Mouse (Mus musculus) embryonic facial prominence, embryonic 15.5 days (tissue): ENCODE results near the gene Med13l. TPM values are rescaled to one million over a fixed set of nuclear protein-coding genes. Genes with fewer than 3 reads are reported as not detected.

Experiments used
- ATAC-seq: fragments of 200-750 bp; cut with Nextera tagmentation; 2 replicates; pipeline ENCODE4 v1.8.0; 2017; ENCODE audit warnings: low read depth, moderate TSS enrichment; ENCODE audit not compliant: insufficient number of reproducible peaks, low FRiP score, low TSS enrichment
- H3K27ac ChIP-seq: fragments of 300-500 bp; sonication (generic); replicated peaks from 2 replicates; pipeline ENCODE4 v1.5.1; 2015; ENCODE audit warnings: mild to moderate bottlenecking, inconsistent platforms
- H3K27me3 ChIP-seq: fragments of 300-500 bp; sonication (generic); 2 replicates; pipeline ENCODE4 v1.6.1; 2015; ENCODE audit warnings: inconsistent platforms
- H3K36me3 ChIP-seq: fragments of 300-500 bp; sonication (generic); 2 replicates; pipeline ENCODE4 v1.6.1; 2015; ENCODE audit warnings: mild to moderate bottlenecking, inconsistent platforms
- H3K4me1 ChIP-seq: fragments of 300-500 bp; sonication (generic); 2 replicates; pipeline ENCODE4 v1.6.1; 2015; ENCODE audit warnings: inconsistent platforms
- H3K4me2 ChIP-seq: fragments of 300-500 bp; sonication (generic); replicated peaks from 2 replicates; pipeline ENCODE4 v1.6.1; 2015; ENCODE audit warnings: mild to moderate bottlenecking, inconsistent platforms
- H3K4me3 ChIP-seq: fragments of 300-500 bp; sonication (generic); replicated peaks from 2 replicates; pipeline ENCODE4 v1.5.1; 2015; ENCODE audit warnings: mild to moderate bottlenecking, inconsistent platforms
- H3K9ac ChIP-seq: fragments of 300-500 bp; sonication (generic); 2 replicates; pipeline ENCODE4 v1.6.1; 2015; ENCODE audit warnings: inconsistent platforms
- H3K9me3 ChIP-seq: fragments of 300-500 bp; sonication (generic); replicated peaks from 2 replicates; pipeline ENCODE4 v1.6.1; 2016; ENCODE audit warnings: inconsistent platforms
- WGBS: fragments of 180-500 bp; shearing (Covaris S2); methylation state at CpG from one replicate; pipeline ENCODE4 v1.1.7; 2015; 5-methylcytosine and 5-hydroxymethylcytosine counted together
- polyA plus RNA-seq: library from polyadenylated mRNA; unstranded; fragments of >200 nt; fragmentation: Nextera tagmentation; extraction: Ambion mirVana; gene quantifications from 2 replicates; pipeline ENCODE4 v1.2.1, GENCODE M21; 2015

Gene Med13l
- polyA plus RNA-seq, 1 experiment from 2014 or later, result 14.8 TPM

DNA sequence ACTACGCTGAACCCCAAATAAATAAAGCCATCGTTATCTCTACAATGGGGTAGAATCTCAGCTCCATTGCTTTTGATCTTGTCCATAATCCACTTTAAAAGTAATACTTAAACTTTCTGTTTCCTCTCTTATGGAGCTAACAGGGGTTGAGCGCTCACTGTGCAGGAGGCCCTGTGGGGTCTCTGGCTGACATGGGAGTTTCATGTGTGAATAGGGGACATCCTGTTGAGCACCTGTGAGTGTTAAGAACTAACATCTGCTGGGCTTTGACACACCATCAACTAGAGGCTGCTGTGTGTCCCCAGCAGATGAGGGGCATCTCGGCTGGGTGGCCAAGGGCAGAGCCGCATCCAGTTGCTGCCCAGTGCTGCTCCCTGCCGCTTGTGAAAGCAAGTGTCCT, 157.6 kb downstream of the Med13l start:
- Histone ChIP-seq H3K4me2 (no peak overlapping the region), H3K27ac (no peak overlapping the region), H3K27me3 (no peaks in the 10 kb centered on the region), H3K4me3 (no peak overlapping the region), H3K36me3 (peaks cover 8% of the 10 kb centered on the region; the same call in 1 of the 2 replicates), H3K9ac (no peak overlapping the region), H3K4me1 (peaks cover 24% of the 10 kb centered on the region; the same call in 1 of the 2 replicates), H3K9me3 (no peaks in the 10 kb centered on the region)
- WGBS, result 80% methylated on average over 6 of the region's 6 CpGs
- ATAC-seq, result no peak

DNA sequence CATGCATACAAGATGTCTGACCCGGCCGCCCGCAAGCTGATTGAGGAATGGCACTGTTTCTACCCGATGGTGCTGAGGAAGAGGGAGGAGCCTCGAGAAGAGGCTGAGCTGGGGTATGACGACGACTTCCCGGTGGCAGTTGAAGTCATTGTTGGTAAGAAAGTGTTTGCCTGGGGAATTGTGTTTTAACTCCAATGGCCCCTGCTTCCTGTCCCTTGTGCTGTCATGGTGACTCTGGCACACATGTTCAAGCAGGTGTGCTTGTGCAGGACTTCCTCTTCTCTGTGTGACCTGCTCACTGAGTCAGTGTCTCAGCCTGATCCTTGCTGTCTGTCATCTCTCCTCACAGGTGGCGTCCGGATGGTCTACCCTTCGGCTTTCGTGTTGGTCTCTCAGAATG, 160.9 kb downstream of the Med13l start:
- no peaks in the 10 kb centered on the region for H3K27me3 ChIP-seq
- H3K9ac ChIP-seq, result no peak overlapping the region
- no peak overlapping the region for H3K4me2 ChIP-seq
- H3K9me3 ChIP-seq, result no peaks in the 10 kb centered on the region
- peaks cover 9% of the 10 kb centered on the region; the same call in 1 of the 2 replicates for H3K4me1 ChIP-seq
- H3K4me3 ChIP-seq, result no peak overlapping the region
- H3K27ac ChIP-seq, result no peak overlapping the region
- WGBS, result 78% methylated on average over 12 of the region's 12 CpGs
- H3K36me3 ChIP-seq, result peaks cover 24% of the 10 kb centered on the region
- no peak for ATAC-seq

DNA sequence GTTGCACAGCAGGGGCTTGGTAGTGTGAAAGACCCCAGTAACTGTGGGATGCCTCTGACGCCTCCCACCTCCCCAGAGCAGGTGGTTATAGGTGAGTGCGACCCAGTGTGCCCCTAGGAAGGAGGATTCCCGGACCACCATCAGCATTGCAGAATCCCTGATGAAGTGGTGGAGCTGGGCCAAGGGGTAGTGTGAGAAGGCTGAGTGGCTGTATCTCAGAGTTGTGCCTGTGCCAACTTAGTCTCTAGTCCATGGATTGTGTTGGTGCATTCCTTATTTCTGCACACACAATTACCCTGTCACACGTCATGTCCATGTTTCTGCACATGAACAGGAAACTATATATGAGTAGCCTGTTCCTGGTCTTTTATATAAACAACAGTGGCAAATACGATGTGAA, 161.4 kb downstream of the Med13l start:
- no peak for ATAC-seq
- H3K27ac ChIP-seq, result no peak overlapping the region
- peaks cover 28% of the 10 kb centered on the region for H3K36me3 ChIP-seq
- WGBS, result 87% methylated on average over 5 of the region's 5 CpGs
- H3K27me3 ChIP-seq, result no peaks in the 10 kb centered on the region
- peaks cover 5% of the 10 kb centered on the region; the same call in 1 of the 2 replicates for H3K4me1 ChIP-seq
- H3K9me3 ChIP-seq, result no peaks in the 10 kb centered on the region
- no peak overlapping the region for H3K9ac ChIP-seq
- H3K4me3 ChIP-seq, result no peak overlapping the region
- H3K4me2 ChIP-seq, result no peak overlapping the region

DNA sequence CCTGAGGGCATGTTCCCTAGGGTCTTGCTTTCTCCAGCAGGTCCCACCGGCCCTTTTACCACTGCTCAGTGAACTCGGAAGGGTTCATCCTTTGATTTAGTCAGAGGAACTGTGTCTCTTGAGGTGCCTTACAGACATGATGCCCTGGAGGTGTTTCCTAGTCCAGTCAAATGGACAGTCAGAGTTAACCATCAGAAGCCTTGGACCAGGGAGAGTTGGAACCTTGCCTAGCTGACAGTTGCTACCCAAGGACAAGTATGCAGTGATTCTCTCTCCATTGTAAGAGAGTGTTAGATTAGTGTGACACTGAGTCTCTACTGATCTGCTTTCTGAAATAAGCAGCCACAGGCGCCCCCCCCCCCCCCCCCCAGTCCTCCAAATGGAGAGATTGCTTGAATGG, 162.0 kb downstream of the Med13l start:
- Histone ChIP-seq H3K36me3 (peaks cover 33% of the 10 kb centered on the region), H3K4me3 (no peak overlapping the region), H3K27ac (no peak overlapping the region), H3K9ac (no peak overlapping the region), H3K9me3 (no peaks in the 10 kb centered on the region), H3K4me1 (0 out of 2 replicates have a peak, but pooled peaks cover 4% of the 10 kb centered on the region), H3K27me3 (no peaks in the 10 kb centered on the region), H3K4me2 (no peak overlapping the region)
- 75% methylated on average over 3 of the region's 3 CpGs for WGBS
- no peak for ATAC-seq

DNA sequence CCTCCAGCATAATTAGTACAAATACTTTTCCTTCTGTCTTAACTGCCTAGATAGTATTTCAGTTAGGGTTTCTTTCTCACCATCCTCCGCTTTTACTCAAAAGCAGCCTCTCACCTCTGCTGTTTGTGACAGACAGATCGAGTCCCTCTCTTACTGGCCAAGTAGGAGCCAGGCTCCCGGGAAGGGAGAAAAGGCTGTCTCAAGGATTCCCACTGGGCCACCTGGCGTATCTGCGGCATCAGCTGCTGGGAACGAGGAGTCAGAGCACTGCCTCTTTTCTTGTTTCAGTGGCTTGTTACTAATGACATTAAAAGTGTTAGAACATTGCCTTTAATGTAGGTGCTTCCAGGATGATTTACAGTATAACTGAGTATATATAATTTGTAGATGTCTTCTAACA, 164.9 kb downstream of the Med13l start:
- Histone ChIP-seq H3K27me3 (no peaks in the 10 kb centered on the region), H3K4me2 (no peak overlapping the region), H3K4me3 (no peak overlapping the region), H3K9ac (no peak overlapping the region), H3K4me1 (no peaks in the 10 kb centered on the region), H3K36me3 (peaks cover 63% of the 10 kb centered on the region), H3K27ac (no peak overlapping the region), H3K9me3 (no peaks in the 10 kb centered on the region)
- no peak for ATAC-seq
- 79% methylated on average over 6 of the region's 6 CpGs for WGBS

DNA sequence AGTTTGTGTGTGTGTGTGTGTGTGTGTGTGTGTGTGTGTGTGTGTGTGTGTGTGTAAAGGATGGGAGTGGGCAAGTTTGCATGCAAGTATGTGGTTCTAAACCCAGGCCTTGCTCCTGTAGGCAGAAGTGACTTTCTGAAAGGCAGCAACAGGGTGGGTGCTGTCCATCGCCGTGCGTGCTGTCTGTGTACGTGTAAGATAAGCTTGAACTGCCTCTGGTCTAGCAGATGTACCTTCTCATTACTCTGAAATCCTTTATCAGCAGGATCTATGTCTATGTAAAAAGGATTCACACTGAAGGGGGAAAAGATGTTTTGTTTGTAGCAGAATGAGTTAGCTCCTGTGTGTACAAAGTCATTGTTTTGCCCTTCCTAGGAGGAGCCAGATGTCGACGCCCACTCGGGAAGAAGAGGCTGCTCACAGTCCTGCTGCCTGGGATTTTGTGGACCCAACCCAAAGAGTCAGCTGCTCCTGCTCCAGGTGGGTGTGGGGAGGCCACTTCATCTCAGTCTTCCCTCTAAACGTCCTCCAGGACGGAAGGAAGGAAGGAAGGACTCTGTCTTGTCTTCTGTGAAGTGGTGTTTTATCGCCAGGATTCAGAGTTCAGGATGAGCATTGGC, 165.5 kb downstream of the Med13l start:
- 67% methylated on average over 10 of the region's 10 CpGs for WGBS
- Histone ChIP-seq H3K4me1 (no peaks in the 10 kb centered on the region), H3K27ac (no peak overlapping the region)

DNA sequence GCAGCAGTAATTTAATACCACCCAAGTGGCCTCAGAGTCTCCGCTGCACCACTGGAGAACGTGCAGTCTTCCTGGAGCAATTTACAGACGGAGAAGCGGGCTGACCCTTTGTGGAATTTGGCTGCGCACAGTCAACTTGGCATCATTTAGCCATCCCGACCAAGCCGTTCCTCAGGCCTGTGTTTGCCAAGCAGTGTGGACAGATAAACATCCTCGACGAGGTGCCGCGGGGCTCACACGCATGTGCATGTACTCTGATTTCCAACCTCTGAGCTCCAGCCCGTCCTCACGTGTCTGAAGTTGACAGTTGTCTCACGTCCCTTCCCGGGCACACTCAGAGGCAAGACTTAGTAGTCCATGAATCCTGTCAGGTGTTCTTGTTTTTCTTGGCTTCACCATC, 166.9 kb downstream of the Med13l start:
- WGBS, result 79% methylated on average over 16 of the region's 16 CpGs
- Histone ChIP-seq H3K9ac (no peak overlapping the region), H3K9me3 (no peaks in the 10 kb centered on the region), H3K27me3 (no peaks in the 10 kb centered on the region), H3K4me2 (no peak overlapping the region), H3K36me3 (peaks cover 70% of the 10 kb centered on the region), H3K4me1 (no peaks in the 10 kb centered on the region), H3K4me3 (no peak overlapping the region), H3K27ac (no peak overlapping the region)
- no peak for ATAC-seq

More for the DNA sequence above, 165.5 kb downstream of the Med13l start:
- H3K9me3 ChIP-seq, result no peaks in the 10 kb centered on the region
- no peak for ATAC-seq
- H3K4me2 ChIP-seq, result no peak overlapping the region
- H3K4me3 ChIP-seq, result no peak overlapping the region
- no peak overlapping the region for H3K9ac ChIP-seq
- no peaks in the 10 kb centered on the region for H3K27me3 ChIP-seq
- peaks cover 68% of the 10 kb centered on the region for H3K36me3 ChIP-seq

DNA sequence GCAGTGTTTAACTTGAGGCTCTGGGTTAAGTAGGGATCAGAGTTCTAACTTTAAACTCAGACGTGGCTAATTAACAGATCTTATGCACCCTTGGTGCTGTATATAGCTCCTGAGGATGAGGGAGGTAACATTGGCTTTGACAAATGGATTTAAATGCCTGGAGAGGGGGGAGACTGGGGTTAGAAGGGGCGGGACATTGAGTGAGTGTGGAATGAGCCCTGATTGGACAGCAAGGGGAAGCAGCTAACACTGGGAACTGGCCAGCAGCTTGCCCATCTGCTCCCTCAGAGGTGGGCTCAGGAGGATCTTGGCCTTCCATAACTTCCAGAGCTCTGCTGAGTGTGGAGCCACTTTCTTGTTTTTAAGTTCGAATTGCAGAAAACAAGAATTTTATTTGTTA, 171.7 kb downstream of the Med13l start:
- Histone ChIP-seq H3K9ac (no peak overlapping the region), H3K36me3 (peaks cover 81% of the 10 kb centered on the region), H3K4me1 (no peaks in the 10 kb centered on the region), H3K9me3 (no peaks in the 10 kb centered on the region), H3K27ac (no peak overlapping the region), H3K4me2 (no peak overlapping the region), H3K4me3 (no peak overlapping the region), H3K27me3 (no peaks in the 10 kb centered on the region)
- WGBS, result 62% methylated on average over 3 of the region's 3 CpGs
- ATAC-seq, result no peak

DNA sequence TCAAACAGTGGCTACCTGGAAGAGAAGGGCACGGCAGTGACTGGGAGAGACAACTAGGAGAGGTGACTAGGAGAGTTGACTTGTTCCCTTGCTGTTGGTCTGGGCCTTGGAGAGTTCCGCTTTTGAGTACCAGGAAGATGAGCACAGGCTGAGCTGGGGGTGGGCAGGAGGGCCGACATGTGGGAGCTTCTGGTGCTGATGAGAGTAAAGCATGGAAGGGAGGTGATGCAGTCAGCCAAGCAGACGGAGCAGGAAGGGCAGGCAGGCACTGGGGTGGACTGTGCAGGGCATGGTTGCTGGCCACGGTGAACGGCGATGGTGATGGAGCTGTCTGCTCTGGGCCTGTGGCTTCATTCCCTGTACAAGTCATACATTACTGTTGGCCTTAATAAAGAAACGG, 172.2 kb downstream of the Med13l start:
- H3K27me3 ChIP-seq, result no peaks in the 10 kb centered on the region
- no peak overlapping the region for H3K9ac ChIP-seq
- no peak for ATAC-seq
- no peak overlapping the region for H3K4me3 ChIP-seq
- no peaks in the 10 kb centered on the region for H3K9me3 ChIP-seq
- H3K36me3 ChIP-seq, result peaks cover 77% of the 10 kb centered on the region
- 87% methylated on average over 8 of the region's 8 CpGs for WGBS
- no peaks in the 10 kb centered on the region for H3K4me1 ChIP-seq
- no peak overlapping the region for H3K27ac ChIP-seq
- H3K4me2 ChIP-seq, result no peak overlapping the region

DNA sequence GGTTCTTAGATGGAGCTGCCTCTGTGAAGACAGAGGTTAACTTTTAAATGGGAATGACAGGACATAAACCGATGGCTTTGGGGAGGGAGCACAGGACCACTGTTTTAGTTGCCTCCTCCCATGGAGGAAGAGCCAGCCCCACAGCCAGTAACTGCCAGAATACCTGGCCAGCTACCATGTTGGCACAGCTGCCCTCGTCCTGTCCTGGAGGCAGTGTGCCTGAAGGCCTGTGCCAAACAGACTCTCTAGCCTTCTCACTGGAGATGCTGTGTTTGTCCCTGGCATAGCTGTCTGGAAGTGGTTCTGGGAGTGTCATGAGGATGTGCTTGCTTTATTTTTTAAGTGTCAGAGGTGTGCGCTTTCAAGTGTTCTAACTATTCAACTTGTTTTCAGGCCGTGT, 173.1 kb downstream of the Med13l start:
- no peaks in the 10 kb centered on the region for H3K9me3 ChIP-seq
- H3K4me1 ChIP-seq, result no peaks in the 10 kb centered on the region
- peaks cover 76% of the 10 kb centered on the region for H3K36me3 ChIP-seq
- H3K4me2 ChIP-seq, result no peak overlapping the region
- WGBS, result 88% methylated on average over 4 of the region's 4 CpGs
- ATAC-seq, result no peak
- H3K27ac ChIP-seq, result no peak overlapping the region
- H3K9ac ChIP-seq, result no peak overlapping the region
- no peak overlapping the region for H3K4me3 ChIP-seq
- H3K27me3 ChIP-seq, result no peaks in the 10 kb centered on the region

DNA sequence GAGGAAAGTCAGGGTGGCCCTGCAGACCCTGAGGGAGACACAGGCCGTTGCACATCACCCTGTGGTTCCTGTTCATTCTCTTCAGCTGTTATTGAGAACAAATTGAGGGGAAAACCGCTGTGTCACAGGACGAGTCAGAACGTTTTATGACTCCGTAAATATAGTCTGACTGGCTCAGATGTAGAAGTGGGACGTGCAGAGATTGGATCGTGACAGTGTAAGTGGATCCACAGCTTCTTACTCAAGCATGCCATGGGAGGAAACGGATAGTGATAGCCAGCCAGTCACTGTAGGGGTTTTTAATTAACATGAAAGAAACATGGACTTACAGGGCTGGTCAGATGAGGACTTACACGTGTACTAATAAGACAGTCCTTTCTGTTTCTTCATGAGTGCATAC, 174.0 kb downstream of the Med13l start:
- H3K27ac ChIP-seq, result no peak overlapping the region
- no peaks in the 10 kb centered on the region for H3K9me3 ChIP-seq
- no peak for ATAC-seq
- H3K4me3 ChIP-seq, result no peak overlapping the region
- WGBS, result 68% methylated on average over 9 of the region's 9 CpGs
- H3K4me2 ChIP-seq, result no peak overlapping the region
- H3K4me1 ChIP-seq, result no peaks in the 10 kb centered on the region
- no peaks in the 10 kb centered on the region for H3K27me3 ChIP-seq
- H3K9ac ChIP-seq, result no peak overlapping the region
- H3K36me3 ChIP-seq, result peaks cover 76% of the 10 kb centered on the region

DNA sequence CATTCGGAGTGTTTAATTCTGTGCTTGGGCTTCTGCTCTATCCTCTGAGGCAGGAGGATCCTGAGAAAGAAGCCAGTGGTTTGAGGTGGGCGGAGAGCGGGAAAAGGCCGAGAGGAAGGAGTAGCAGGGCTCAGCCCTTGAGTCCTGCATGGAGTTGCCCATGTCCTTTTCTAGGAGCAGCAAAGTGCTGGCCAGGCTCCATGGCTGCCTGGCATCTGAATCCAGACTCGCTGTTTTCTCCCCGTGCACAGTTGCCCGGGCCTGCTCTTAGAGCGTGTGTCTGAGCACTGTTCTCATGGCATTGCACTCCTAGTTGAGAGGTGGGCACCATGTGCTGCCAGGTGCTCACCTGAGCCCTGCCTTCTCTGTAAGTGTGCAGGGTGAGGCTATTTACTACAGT, 175.3 kb downstream of the Med13l start:
- 91% methylated on average over 8 of the region's 8 CpGs for WGBS
- H3K27ac ChIP-seq, result no peak overlapping the region
- H3K36me3 ChIP-seq, result peaks cover 76% of the 10 kb centered on the region
- no peak overlapping the region for H3K4me2 ChIP-seq
- H3K9me3 ChIP-seq, result no peaks in the 10 kb centered on the region
- H3K9ac ChIP-seq, result no peak overlapping the region
- no peak for ATAC-seq
- H3K4me1 ChIP-seq, result no peaks in the 10 kb centered on the region
- H3K27me3 ChIP-seq, result no peaks in the 10 kb centered on the region
- H3K4me3 ChIP-seq, result no peak overlapping the region
